8 mouse cellular contexts compared by ENCODE assay signal in the genomic region with DNA sequence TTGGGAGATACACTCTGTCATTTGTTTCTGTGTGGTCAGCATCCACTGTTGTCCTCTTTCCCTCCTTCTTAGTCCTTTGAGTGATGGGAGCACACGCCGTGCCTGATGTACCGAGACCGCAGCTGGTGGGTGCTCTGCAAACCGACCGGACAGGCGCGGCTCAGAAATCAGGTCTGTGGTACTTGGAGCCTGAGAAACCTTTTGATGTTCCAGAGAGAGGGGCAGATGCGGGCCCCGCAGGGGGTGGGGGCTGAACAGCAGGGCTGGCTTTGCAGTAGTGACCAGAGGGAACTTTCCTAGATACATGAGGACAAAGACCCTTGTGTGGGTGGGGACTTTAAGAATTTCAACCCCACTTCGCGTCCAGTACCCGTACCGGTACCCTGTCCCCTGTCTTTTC. TPM values are rescaled to one million over a fixed set of nuclear protein-coding genes. Genes with fewer than 3 reads are reported as not detected.
DNase-seq lines count a peak whose midpoint lies in the region; ATAC-seq and TF ChIP-seq lines count a peak whose summit lies in the region.

No protein-coding gene starts in this region.

- ATAC-seq in liver, embryonic 14.5 days (ENCODE audit: insufficient read depth) = no peak; the same call in 1 of the 2 replicates
- ATAC-seq in stomach, postnatal 0 days (ENCODE audit: low FRiP score, low TSS enrichment) = no peak

- H3K27ac ChIP-seq in liver, embryonic 14.5 days = no peak overlapping the region
- H3K27ac ChIP-seq in stomach, postnatal 0 days (replicated peaks) = no peak overlapping the region; the same call in 1 of the 2 replicates

- no peak for TF ChIP-seq CTCF in liver, embryonic 14.5 days (IDR thresholded peaks at IDR 0.05; ENCODE audit: low read depth)
- no peak for TF ChIP-seq CTCF in stomach, postnatal 0 days (IDR thresholded peaks at IDR 0.05; ENCODE audit: low read depth)

- H3K36me3 ChIP-seq in liver, embryonic 14.5 days (replicated peaks; ENCODE audit: control insufficient read depth, insufficient read depth, low read depth) = no peaks in the 10 kb centered on the region
- no peaks in the 10 kb centered on the region for H3K36me3 ChIP-seq in stomach, postnatal 0 days (ENCODE audit: control insufficient read depth, insufficient read depth, low read length)

- no peak for TF ChIP-seq EP300 in liver, embryonic 14.5 days (IDR thresholded peaks at IDR 0.05; ENCODE audit: low read depth)
- no peak for TF ChIP-seq EP300 in stomach, postnatal 0 days (optimal IDR thresholded peaks at IDR 0.05)

- no peak overlapping the region; the same call in 1 of the 2 replicates for H3K9ac ChIP-seq in liver, embryonic 14.5 days (replicated peaks)
- peak overlapping the region; percentile 54 for H3K9ac ChIP-seq in stomach, postnatal 0 days (ENCODE audit: low read length)

- peak overlapping the region in 1 of 2 experiments; percentile 26; a peak in 2 of 4 replicates for H3K4me3 ChIP-seq in liver, embryonic 14.5 days (ENCODE audit: insufficient read depth in 1 of 2, low read depth in 2 of 2, low read length in 2 of 2)
- peak overlapping the region; percentile 39 for H3K4me3 ChIP-seq in stomach, postnatal 0 days (ENCODE audit: low read depth, low read length)

- no peaks in the 10 kb centered on the region for H3K9me3 ChIP-seq in liver, embryonic 14.5 days (ENCODE audit: control insufficient read depth, low read length)
- no peaks in the 10 kb centered on the region for H3K9me3 ChIP-seq in stomach, postnatal 0 days (ENCODE audit: control insufficient read depth, low read length)

- peaks cover 0 to 5% of the 10 kb centered on the region in 2 experiments; a peak in 1 of 4 replicates for H3K4me1 ChIP-seq in liver, embryonic 14.5 days (replicated peaks; ENCODE audit: control insufficient read depth in 2 of 2, insufficient read depth in 2 of 2, low read length in 1 of 2)
- no peaks in the 10 kb centered on the region; the same call in 1 of the 2 replicates for H3K4me1 ChIP-seq in stomach, postnatal 0 days (replicated peaks; ENCODE audit: control insufficient read depth, insufficient read depth)

- DNase-seq in cerebellum, adult 11-12 months = peak; percentile 50
- DNase-seq in cerebellum, adult 9-10 months = no peak
- peak; percentile 38 for DNase-seq in thymus, postnatal 4 days
- DNase-seq in thymus, adult 18-20 months = no peak
- DNase-seq in liver, embryonic 14.5 days (ENCODE audit: low read depth in 3 of 3, low spot score in 3 of 3) = no peak
- DNase-seq in stomach, postnatal 0 days (ENCODE audit: low spot score) = peak; percentile 32
- DNase-seq in left cerebral cortex, adult 11 months (ENCODE audit: low spot score) = no peak
- DNase-seq in kidney, adult 8-10 months = no peak

- WGBS in liver, embryonic 14.5 days (ENCODE audit: insufficient replicate concordance) = 24% methylated on average over 14 of the region's 14 CpGs
- 12% methylated on average over 14 of the region's 14 CpGs for WGBS in stomach, postnatal 0 days

- peaks cover 10% of the 10 kb centered on the region for H3K27me3 ChIP-seq in liver, embryonic 14.5 days (ENCODE audit: control insufficient read depth, insufficient read depth, low read length)
- no peaks in the 10 kb centered on the region for H3K27me3 ChIP-seq in stomach, postnatal 0 days (ENCODE audit: control insufficient read depth, insufficient read depth, low read length)

- H3K4me2 ChIP-seq in liver, embryonic 14.5 days (ENCODE audit: low read depth) = peak overlapping the region; percentile 61
- peak overlapping the region; percentile 82 for H3K4me2 ChIP-seq in stomach, postnatal 0 days (replicated peaks; ENCODE audit: low read depth)

RNA-seq across cellular contexts. Expression of a gene that starts 37.5 kb away (rescaled TPM):
- 6.4 and 9.8 TPM in 2 replicates for polyA plus RNA-seq in liver, embryonic 14.5 days (2012; rRNA removed)
- 7.2 and 8.2 TPM in 2 replicates for polyA plus RNA-seq in liver, embryonic 14.5 days (2014; fragmentation: Nextera tagmentation; extraction: Ambion mirVana)
- polyA plus RNA-seq in stomach, postnatal 0 days (2015; fragmentation: Nextera tagmentation; extraction: Ambion mirVana) = 16.6 and 16.7 TPM in 2 replicates

RNA-seq across cellular contexts. Expression of a gene that starts 50.4 kb away (rescaled TPM):
- 529 and 1,021 TPM in 2 replicates for polyA plus RNA-seq in liver, embryonic 14.5 days (2012; rRNA removed)
- 2,262 and 2,378 TPM in 2 replicates for polyA plus RNA-seq in liver, embryonic 14.5 days (2014; fragmentation: Nextera tagmentation; extraction: Ambion mirVana)
- 1,633 and 1,693 TPM in 2 replicates for polyA plus RNA-seq in stomach, postnatal 0 days (2015; fragmentation: Nextera tagmentation; extraction: Ambion mirVana)

Comparison
In these comparisons a context has a peak if more than half of its experiments do, and no peak if none do; other contexts are left out.
1. DNase-seq: peak in cerebellum, adult 11-12 months (single experiment), thymus, postnatal 4 days (single experiment) and stomach, postnatal 0 days (single experiment); none in cerebellum, adult 9-10 months (single experiment), thymus, adult 18-20 months (0 of 2), liver, embryonic 14.5 days (0 of 3), left cerebral cortex, adult 11 months (single experiment) and kidney, adult 8-10 months (0 of 2).